Mouse (Mus musculus) Muller cell, postnatal 12 days (primary cell): ENCODE results near the gene Agrn.

Source experiments
- DNase-seq: peaks from one replicate; pipeline ENCODE4 v3.0.0-alpha.2; 2015; ENCODE audit errors: inconsistent ontology term

Agrn gene

GRCm38 (mm10) chr4:156202462-156202893 is 5.2 kb upstream of the Agrn start:
- DNase-seq, result no peak

DNA sequence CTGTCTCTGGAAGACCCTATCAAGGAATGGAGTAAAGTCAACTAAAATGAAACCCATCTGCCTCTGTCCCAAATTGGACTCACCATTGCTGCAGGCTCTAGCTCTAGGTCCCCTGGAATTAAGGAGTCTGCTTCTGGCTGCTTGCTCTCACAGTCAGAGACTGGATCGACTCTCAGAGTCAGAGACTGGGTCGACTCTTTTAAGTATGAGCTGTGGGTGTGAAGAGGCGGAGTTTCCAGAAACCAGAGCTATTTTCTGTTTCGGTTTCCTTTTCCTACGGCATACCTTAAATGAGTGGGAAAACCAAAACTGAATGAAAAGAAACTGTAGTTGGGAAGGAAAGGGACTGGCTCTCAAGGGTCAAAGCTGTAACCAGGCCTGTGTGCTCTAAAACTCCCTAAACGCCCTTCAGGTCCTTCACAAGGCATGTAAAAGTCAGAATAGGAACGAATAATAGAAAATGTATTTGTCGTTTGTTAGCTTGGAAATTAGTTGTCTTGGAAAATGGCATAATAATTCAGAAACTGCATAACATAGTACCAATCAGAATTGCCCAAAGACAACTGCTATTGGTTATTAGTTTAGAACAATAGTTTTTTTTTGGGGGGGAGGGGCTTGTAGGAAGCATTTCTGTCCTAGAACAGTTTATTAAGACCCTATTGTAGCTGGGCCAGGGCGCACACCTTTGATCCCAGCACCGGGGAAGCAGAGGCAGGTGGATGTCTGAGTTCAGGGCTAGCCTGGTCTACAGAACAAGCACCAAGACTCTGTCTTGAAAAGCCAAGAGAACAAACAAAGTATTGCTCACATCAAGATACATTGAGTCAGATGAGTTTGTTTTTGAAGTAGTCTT is 3.6 kb upstream of the Agrn start, which contains the start of gene Isg15:
Gene Isg15, minus strand, starts transcription at position 196 of the 853 bp plus-strand sequence.
- peak; percentile 68 for DNase-seq

DNA sequence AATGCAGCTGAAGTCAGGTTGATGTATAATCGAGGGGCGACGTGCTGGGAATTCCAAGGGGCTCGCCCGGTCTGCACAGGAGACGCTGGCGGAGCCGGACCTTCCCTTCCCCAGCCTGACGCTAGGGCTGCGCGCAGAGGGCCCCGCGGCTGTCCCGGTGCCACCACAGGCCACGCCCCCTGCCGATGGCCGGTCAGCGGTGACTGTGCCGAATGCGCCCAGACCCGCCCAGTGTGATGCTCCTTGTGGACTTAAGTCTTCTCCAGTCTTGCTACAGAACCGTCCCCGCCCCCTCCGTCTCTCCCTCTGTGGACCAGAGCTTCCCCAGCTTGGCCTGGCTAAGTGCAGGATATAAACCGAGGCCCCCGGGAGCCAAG is 529 bp upstream of the Agrn start:
- DNase-seq, result peak; percentile 96

DNA sequence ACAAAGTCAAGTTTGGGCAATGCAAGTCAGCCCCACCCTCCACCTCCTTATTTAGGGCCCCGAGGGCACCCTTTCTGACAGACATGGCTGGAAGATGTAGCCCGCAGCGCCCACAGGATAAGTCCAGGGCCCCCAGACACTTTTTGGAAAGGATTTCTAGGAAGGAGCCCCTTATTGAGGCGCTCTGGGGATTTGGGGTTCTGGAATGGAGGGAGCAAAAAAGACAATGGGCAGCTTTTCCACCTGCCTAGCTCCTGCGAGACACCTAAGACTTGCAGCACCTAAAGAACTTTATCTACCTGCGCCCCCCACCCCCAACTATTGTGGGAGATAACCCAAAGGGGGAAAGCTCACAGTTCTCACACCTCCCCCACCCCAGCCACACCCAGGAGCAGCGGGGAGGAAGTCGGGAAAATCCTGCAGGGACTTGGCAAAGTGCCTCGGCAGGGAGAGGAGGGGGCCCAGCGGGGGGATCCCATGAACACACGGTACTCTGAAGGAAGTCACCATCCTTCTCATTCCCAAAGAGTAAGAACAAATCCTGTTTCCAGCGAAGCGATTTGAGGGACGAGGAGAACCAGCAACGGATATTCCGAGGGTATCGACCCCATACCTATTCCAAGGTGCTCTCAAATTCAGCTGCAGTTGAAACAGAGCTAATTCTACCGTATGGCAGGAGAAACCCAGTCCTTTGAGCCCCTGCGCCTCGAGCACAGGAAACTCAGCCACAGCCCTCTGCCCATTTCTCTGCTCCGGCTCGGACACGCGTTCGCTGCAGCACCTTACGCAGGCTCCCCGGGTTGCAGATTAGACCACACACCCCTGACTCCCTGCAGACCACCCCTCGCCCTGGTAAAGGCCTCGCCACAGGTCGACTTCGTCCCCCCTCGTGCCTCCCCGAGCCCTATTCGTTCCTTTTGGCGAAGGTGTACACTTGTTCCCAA is 1.1 kb downstream of the Agrn start:
- DNase-seq, result peak; percentile 36

DNA sequence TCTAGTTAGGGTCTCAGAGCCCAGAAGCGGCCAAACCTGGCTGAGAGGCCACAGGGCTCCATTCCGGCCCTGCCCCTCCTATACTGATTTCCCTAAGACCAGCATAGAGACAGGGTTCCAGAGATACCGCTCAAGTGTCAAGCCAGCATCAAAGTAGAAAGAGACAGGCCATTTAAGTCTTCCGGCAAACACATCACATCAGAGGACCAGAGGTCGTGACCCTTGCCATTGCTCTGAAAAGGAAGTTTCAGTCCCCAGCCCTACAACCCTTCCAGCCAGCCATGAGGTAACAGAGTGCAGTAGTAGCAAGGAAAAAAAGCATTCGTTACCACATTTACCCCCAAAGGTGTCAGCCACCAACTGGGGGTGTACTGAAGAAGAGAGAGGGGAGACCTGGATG is 2.9 kb downstream of the Agrn start:
- no peak for DNase-seq

DNA sequence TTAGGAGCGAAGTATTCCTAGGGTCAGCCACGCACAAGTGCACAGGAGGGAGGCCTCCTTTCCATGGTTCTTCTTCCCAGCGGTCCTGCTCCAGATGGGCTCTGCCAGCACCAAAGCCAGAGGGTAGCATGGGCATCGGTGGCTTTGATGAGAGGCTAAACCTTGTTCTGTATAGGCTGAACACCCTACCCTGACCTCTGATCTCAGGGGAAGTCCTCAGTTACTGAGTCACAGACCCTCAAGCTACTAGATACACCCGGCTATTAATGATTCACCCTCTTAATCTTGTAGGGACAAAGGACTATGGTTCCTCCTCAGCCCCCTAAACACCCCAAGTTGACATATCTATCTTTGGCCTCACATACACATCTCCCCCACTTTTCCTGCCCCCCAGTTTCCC is 3.4 kb downstream of the Agrn start:
- DNase-seq, result no peak

DNA sequence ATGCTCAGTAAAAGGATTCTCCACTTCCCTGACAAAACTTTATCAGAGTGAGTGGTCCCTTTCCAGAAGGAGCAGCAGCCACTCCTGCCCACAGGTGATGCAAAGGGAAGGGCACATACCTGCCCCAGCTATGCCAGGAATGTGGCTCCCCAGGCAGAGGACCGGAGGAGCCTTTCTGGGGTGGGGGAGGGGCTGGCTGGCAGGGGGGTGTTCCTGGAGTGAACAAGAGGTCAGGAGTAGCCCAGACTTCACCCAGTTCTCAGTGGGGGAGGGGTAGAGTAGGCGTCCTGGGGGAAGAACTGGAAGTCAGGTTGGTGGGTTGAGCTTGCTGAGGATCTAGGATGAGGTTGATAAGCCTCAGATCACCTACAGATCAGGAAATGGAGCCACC is 4.1 kb downstream of the Agrn start:
- no peak for DNase-seq

- DNase-seq, result peak; percentile 75
Observed at GRCm38 (mm10) chr4:156192421-156193199, 4.7 kb downstream of the Agrn start.

- DNase-seq, result peak; percentile 95
Observed at GRCm38 (mm10) chr4:156188811-156189323, 8.4 kb downstream of the Agrn start.

- DNase-seq, result no peak
Observed at GRCm38 (mm10) chr4:156188162-156188810, 9.0 kb downstream of the Agrn start.

DNA sequence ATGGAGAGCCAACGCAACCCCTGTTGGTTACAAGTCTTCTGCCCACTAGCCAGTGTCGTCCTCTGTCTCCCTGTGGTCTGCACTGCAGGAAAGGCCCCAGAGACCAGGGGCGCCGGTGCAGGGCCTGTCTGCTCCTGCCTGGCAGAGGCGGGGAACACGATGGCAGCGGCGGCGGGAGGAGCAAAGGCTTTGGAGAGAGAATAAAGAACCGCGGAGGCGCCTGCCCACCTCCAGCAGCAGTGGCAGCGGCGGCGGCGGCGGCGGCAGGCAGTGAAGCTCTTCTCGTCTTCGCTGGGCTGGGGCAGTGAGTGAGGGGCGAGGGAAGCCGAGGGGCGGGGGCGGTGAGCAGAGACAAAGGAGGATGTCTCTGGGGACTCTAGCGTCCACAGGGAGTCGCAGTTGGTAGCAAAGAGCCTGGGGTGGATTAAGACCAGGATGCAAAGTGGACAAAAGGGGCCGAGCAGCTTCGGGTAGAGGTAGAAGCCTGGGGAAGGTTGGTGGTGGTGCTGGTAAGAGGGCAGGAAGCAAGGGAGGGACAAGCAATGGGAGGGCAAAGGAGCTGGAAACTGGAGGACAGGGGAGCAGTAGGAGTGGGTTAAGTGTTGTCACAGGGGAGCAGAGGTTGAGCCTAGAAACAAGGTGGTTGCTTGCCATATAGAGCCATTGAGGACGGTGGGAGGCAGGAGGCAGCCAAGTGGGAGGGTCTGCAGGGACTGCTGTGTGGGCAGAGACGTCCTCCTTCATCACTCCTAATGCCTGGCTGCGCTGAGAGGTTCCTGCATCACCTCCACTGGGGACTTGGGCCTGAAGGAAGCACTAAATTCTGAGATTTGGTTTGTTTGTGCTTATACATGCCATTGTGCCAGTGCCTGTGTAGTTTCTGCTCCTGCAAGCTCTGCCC is 11.1 kb downstream of the Agrn start:
- DNase-seq, result peak; percentile 62

DNA sequence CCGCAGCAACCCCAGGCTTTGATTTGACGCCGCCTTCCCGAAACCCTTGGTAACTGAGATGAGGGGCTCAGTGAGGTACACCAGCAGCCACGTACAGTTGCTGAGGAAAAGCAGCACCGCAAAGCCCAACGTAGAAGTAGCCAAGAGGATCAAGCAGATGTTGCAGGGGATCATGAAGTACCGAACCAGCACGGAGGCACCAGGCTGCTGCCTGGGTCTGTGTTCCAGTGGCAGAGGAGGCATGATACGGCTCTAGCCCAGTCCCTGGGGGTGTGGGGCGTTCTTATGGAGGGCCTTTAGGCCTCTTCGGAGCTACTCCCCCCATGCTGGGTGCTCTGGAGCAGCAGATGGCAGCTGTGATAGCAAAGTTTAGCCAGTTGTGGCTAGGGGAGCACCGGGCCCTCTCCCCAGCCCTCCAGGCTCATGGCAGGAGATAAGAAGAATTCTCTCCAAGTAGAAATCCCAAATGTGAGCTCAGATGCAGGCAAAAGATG is 11.8 kb downstream of the Agrn start:
- no peak for DNase-seq

DNA sequence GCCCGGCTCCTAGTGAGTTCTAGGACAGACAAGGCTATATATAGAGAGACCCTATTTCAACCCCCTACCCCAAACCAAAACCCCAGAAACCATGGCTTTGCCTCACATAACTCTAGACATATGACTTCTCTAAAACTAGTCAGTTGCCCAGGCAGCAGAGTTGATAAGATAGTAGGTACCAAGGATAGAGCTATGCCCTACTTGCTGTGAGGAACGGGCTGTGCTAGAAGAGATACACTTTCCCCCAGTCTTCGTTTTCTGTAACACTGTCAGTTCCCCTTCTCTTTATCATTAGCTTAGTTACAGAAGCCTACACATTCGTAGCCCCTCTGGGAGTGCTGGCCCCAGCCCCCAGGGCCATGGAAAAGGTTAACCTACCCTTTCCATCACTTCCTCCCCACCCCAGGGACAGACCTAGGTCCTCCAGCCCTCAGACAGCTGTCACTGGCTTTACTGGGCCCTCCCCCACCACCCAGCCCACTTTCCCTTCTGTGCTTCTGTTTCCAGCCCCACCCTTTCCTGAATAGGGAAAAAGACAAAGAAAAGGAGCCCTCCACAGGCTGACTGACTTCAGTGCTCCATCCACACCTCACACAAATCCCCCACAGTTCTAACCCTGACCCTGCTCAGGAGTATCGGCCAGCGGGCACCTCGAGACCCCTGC is 12.9 kb downstream of the Agrn start:
- no peak for DNase-seq

GRCm38 (mm10) chr4:156183747-156184146 is 13.5 kb downstream of the Agrn start:
- no peak for DNase-seq

- DNase-seq, result no peak
Observed at GRCm38 (mm10) chr4:156177630-156178029, 19.7 kb downstream of the Agrn start.

DNA sequence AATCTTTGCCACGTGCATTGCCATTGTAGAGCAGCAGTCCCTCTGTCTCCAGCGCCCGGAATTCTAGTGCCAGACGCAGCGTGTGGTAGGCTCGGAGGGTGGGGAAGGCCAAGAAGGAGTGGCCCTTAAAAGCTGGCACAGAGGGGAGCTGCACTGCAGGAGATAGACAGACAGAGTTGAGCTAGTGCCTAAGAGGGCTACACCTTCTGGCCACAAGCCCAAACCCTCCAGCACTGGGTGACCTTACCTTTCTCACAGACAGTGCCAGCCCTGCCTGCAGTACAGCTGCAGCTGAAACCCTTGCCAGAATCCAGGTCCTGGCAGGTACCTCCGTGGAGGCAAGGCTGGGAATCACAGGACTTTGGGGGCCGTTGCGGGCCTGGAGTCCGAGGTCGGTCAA is 25.5 kb downstream of the Agrn start:
- DNase-seq, result no peak

DNA sequence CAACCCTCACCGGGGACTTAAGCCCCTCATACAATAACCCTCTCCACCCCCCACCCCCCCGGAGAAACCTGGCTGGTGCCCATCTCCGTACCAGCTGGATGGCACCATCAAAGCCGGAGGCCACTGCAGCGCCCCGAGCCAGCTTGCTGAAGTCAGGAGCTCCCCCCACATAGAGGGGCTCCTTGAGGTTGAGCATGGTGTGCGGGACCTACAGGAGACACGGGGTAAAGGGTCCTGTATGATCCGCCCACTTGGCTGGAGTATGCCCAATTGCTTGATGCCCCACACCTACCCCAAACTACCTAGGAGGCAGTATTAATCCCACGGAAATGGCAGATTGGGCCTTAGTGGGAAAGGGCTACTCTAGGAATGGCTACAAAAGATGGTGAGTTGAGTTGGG is 28.2 kb downstream of the Agrn start:
- no peak for DNase-seq

GRCm38 (mm10) chr4:156168611-156169010 is 28.7 kb downstream of the Agrn start:
- DNase-seq, result no peak

GRCm38 (mm10) chr4:156166477-156166876 is 30.8 kb downstream of the Agrn start:
- no peak for DNase-seq
